Mouse (Mus musculus): ENCODE measurements at regions not wholly inside any gene's neighbourhood (a gene's known extent, or its start where the extent isn't known, plus 50 kb on each side); places are given as distances from the start of the nearest gene placed in this dataset.
"Not testable (repeated sequence)": the region's sequence is repeated elsewhere in the genome, so short reads cannot be mapped to it uniquely, and the experiment has no call there.

DNA sequence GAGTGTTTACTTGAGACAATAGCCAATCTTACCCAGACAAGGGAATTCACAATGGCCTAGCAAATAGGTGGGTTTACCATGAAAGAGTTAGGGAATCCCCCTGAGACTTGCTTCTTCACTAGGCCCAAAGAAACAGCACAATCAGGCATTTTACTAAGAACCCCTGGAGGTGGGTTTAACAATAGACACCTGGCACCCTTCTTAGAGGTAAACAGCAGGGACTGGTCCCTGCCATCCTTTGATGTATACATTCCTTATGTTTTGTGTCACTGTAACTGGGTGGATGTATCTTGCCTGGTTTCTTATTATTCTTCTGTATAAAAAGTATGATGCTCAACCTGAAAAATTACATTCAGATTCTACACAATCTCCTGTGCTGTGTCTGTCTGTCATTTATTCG is 127.7 kb upstream of the Thsd7a start:
- not testable (repeated sequence) for ATAC-seq (ENCODE audit: low FRiP score); H3K27me3 ChIP-seq (ENCODE audit: control insufficient read depth, insufficient read depth, low read length); H3K4me1 ChIP-seq (ENCODE audit: control insufficient read depth, insufficient read depth, low read length); H3K9ac ChIP-seq (ENCODE audit: low read length); H3K36me3 ChIP-seq (ENCODE audit: control insufficient read depth, insufficient read depth, low read length); H3K9me3 ChIP-seq (ENCODE audit: control insufficient read depth, low read length); H3K27ac ChIP-seq (ENCODE audit: low read depth, low read length); H3K4me3 ChIP-seq (ENCODE audit: low read depth, low read length); H3K4me2 ChIP-seq; DNase-seq (ENCODE audit: low spot score, missing footprints)
- 36% methylated on average over 1 of the region's 1 CpGs for WGBS

DNA sequence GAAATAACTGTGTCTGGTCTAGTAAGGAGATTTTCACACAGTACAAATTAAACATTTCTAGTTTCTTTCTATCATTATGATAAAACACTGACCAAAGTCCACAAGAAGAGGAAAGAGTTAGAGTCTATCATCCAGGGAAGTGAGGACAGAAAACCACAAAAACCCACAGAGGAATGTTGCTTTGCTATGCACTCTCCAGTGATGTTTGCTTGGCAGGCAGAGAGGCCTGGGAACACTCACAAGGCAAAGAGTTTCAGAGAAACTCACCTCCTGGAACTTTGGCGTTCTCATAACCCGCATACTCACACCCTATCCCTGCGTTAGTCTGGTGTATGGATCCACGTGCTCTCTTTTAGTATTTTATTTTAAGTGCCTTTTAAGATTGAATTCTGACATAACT is 127.2 kb upstream of the Thsd7a start:
- no peaks in the 10 kb centered on the region for H3K27me3 ChIP-seq (ENCODE audit: control insufficient read depth, insufficient read depth, low read length)
- no peaks in the 10 kb centered on the region for H3K36me3 ChIP-seq (ENCODE audit: control insufficient read depth, insufficient read depth, low read length)
- H3K9me3 ChIP-seq (ENCODE audit: control insufficient read depth, low read length), result no peaks in the 10 kb centered on the region
- no peak overlapping the region for H3K4me2 ChIP-seq
- DNase-seq (ENCODE audit: low spot score, missing footprints) (no peak), ATAC-seq (ENCODE audit: low FRiP score) (no peak)
- no peak overlapping the region for H3K27ac ChIP-seq (ENCODE audit: low read depth, low read length)
- H3K4me1 ChIP-seq (ENCODE audit: control insufficient read depth, insufficient read depth, low read length), result no peaks in the 10 kb centered on the region
- no peak overlapping the region for H3K9ac ChIP-seq (ENCODE audit: low read length)
- no peak overlapping the region for H3K4me3 ChIP-seq (ENCODE audit: low read depth, low read length)
- WGBS, result 24% methylated on average over 4 of the region's 4 CpGs

DNA sequence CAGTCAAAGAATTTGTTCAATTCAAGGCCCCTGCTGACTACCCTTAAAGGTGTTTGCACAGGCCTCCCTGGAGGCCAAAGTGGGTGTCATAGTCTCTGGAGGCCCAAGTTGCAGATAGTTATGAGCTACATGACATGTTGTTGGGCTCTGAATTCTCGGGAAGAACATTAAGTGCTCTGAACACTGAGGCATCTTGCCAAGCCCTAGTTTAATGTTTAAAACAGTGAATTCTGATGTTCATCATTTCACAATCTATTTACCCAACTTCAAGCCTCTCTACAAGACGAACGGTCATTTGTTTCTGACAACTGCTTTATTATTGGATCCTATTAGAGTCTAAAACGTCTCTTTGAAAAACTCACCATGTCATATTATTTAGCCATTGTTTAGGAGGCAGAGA is 119.0 kb upstream of the Thsd7a start:
- Histone ChIP-seq H3K36me3 (ENCODE audit: control insufficient read depth, insufficient read depth, low read length) (no peaks in the 10 kb centered on the region), H3K4me1 (ENCODE audit: control insufficient read depth, insufficient read depth, low read length) (no peaks in the 10 kb centered on the region), H3K9ac (ENCODE audit: low read length) (no peak overlapping the region), H3K9me3 (ENCODE audit: control insufficient read depth, low read length) (no peaks in the 10 kb centered on the region), H3K4me2 (no peak overlapping the region), H3K27ac (ENCODE audit: low read depth, low read length) (no peak overlapping the region), H3K27me3 (ENCODE audit: control insufficient read depth, insufficient read depth, low read length) (no peaks in the 10 kb centered on the region), H3K4me3 (ENCODE audit: low read depth, low read length) (no peak overlapping the region)
- no peak for DNase-seq (ENCODE audit: low spot score, missing footprints)
- ATAC-seq (ENCODE audit: low FRiP score), result no peak
- WGBS, result 84% methylated on average over 4 of the region's 4 CpGs

DNA sequence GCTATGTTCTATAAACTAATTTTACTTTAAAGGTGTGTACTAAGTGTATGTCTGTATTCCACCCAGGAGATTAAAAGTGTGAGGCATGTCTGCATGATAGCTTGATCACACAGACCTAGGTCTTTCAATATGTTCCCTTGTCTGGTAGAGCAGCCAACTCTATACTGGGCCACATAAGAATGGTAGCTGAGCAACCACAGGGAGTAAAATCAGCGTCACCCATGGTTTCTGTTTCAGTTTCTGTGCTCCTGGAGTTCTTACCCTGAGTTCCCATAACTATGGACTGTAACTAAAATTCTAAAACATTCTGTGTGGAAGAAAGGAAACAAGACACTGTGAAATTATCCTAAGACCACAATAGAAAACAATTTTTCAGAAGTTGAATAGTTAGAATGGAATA is 102.8 kb upstream of the Thsd7a start:
- 94% methylated on average over 1 of the region's 1 CpGs for WGBS
- H3K9ac ChIP-seq (ENCODE audit: low read length), result no peak overlapping the region
- H3K4me1 ChIP-seq (ENCODE audit: control insufficient read depth, insufficient read depth, low read length), result no peaks in the 10 kb centered on the region
- DNase-seq (ENCODE audit: low spot score, missing footprints), result no peak
- no peak overlapping the region for H3K27ac ChIP-seq (ENCODE audit: low read depth, low read length)
- H3K27me3 ChIP-seq (ENCODE audit: control insufficient read depth, insufficient read depth, low read length), result no peaks in the 10 kb centered on the region
- ATAC-seq (ENCODE audit: low FRiP score), result no peak
- H3K4me2 ChIP-seq, result no peak overlapping the region
- no peaks in the 10 kb centered on the region for H3K36me3 ChIP-seq (ENCODE audit: control insufficient read depth, insufficient read depth, low read length)
- H3K4me3 ChIP-seq (ENCODE audit: low read depth, low read length), result no peak overlapping the region
- H3K9me3 ChIP-seq (ENCODE audit: control insufficient read depth, low read length), result no peaks in the 10 kb centered on the region

DNA sequence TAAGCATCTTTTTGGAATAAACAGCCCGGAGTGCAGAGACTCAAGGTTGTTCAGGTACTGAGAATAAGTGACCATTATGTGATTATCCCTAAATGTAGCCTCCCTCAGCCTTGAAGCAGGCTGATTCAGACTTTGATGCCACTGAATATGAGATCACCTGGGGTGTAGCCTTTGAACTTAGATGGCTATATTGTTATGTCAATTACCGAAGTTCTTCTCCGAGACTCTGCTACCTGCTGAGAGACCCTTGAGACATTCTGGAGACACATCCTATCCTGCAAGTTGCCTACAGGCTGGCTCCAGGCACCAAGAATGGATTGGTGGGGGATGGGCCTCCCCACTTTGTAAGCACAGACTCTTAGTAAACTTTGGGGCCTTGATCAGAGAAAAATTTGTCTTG is 85.9 kb upstream of the Thsd7a start:
- H3K4me3 ChIP-seq (ENCODE audit: low read depth, low read length); H3K9me3 ChIP-seq (ENCODE audit: control insufficient read depth, low read length); ATAC-seq (ENCODE audit: low FRiP score); H3K9ac ChIP-seq (ENCODE audit: low read length); H3K4me1 ChIP-seq (ENCODE audit: control insufficient read depth, insufficient read depth, low read length); H3K36me3 ChIP-seq (ENCODE audit: control insufficient read depth, insufficient read depth, low read length); DNase-seq (ENCODE audit: low spot score, missing footprints); H3K4me2 ChIP-seq; H3K27me3 ChIP-seq (ENCODE audit: control insufficient read depth, insufficient read depth, low read length); H3K27ac ChIP-seq (ENCODE audit: low read depth, low read length): not testable (repeated sequence)
- WGBS, result 42% methylated on average over 3 of the region's 3 CpGs

DNA sequence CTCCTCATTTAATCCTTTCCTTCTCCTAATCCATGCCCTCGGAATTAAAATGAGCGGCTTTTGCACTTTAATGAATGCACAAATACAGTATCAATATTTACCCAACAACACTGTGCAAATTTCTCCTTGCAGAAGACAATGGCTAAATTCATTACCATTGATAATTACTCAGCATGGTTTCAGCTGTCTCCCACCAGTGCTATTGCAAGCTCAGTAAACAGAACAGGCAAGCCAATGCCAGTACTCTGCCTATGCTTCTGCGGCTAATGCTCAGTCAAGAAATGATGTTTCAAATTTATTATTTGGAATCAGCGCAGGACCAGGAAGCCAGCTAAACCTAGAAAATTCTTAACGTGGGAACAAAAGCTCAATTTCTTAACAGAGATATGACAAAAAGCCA is 84.1 kb upstream of the Thsd7a start:
- Histone ChIP-seq H3K9ac (ENCODE audit: low read length) (no peak overlapping the region), H3K4me2 (no peak overlapping the region), H3K4me3 (ENCODE audit: low read depth, low read length) (no peak overlapping the region), H3K9me3 (ENCODE audit: control insufficient read depth, low read length) (no peaks in the 10 kb centered on the region), H3K27ac (ENCODE audit: low read depth, low read length) (no peak overlapping the region), H3K36me3 (ENCODE audit: control insufficient read depth, insufficient read depth, low read length) (no peaks in the 10 kb centered on the region), H3K4me1 (ENCODE audit: control insufficient read depth, insufficient read depth, low read length) (no peaks in the 10 kb centered on the region; the same call in 1 of the 2 replicates), H3K27me3 (ENCODE audit: control insufficient read depth, insufficient read depth, low read length) (no peaks in the 10 kb centered on the region)
- peak; percentile 84 for ATAC-seq (ENCODE audit: low FRiP score)
- 23% methylated on average over 5 of the region's 5 CpGs for WGBS
- DNase-seq (ENCODE audit: low spot score, missing footprints), result no peak

DNA sequence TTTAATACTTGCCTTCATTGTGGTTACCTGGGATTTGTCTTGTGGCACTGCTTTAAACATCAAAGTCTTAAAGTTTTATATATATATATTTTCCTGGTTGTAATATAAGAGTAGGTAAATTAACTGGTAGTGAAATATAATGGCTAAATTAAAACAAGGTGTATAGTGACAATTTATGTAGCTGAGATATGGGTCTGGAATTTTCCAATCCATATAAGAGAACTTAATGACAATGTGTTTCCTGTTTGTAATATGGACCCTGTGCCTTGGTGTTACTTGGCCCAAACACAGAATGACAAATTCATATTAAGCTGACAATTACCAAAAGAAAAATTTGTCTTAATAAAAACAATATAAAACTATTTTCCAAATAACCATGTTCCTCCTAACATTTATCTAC is 82.7 kb upstream of the Thsd7a start:
- Histone ChIP-seq H3K27me3 (ENCODE audit: control insufficient read depth, insufficient read depth, low read length) (no peaks in the 10 kb centered on the region), H3K9me3 (ENCODE audit: control insufficient read depth, low read length) (no peaks in the 10 kb centered on the region)
- no peak for ATAC-seq (ENCODE audit: low FRiP score)

DNA sequence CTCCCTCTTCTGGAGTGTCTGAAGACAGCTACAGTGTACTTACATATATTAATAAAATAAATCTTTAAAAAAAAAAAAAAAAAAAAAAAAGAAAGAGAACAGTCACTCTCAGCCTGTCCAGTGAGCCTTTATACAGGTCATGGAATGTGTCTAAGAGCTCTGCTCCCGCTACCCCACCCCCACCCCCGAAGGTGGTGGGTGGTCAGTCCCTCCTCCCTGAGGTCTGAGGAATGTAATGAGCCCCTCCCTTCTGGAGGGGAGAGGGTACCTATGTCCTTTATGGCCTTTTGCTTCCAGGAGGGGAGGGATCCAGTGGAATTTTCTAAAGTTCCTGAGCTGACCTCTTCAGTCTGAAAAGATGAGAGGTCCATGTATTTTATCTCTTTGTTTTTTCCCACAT is 82.3 kb upstream of the Thsd7a start:
- no peak for DNase-seq (ENCODE audit: low spot score, missing footprints)
- Histone ChIP-seq H3K27ac (ENCODE audit: low read depth, low read length) (no peak overlapping the region), H3K4me2 (no peak overlapping the region), H3K4me1 (ENCODE audit: control insufficient read depth, insufficient read depth, low read length) (no peaks in the 10 kb centered on the region; the same call in 1 of the 2 replicates), H3K4me3 (ENCODE audit: low read depth, low read length) (no peak overlapping the region), H3K36me3 (ENCODE audit: control insufficient read depth, insufficient read depth, low read length) (no peaks in the 10 kb centered on the region), H3K27me3 (ENCODE audit: control insufficient read depth, insufficient read depth, low read length) (no peaks in the 10 kb centered on the region), H3K9me3 (ENCODE audit: control insufficient read depth, low read length) (no peaks in the 10 kb centered on the region), H3K9ac (ENCODE audit: low read length) (no peak overlapping the region)
- no peak for ATAC-seq (ENCODE audit: low FRiP score)
- 62% methylated on average over 2 of the region's 2 CpGs for WGBS

More for the DNA sequence above, 82.7 kb upstream of the Thsd7a start:
- Histone ChIP-seq H3K4me3 (ENCODE audit: low read depth, low read length) (no peak overlapping the region), H3K4me2 (no peak overlapping the region), H3K27ac (ENCODE audit: low read depth, low read length) (no peak overlapping the region), H3K4me1 (ENCODE audit: control insufficient read depth, insufficient read depth, low read length) (no peaks in the 10 kb centered on the region; the same call in 1 of the 2 replicates), H3K9ac (ENCODE audit: low read length) (no peak overlapping the region), H3K36me3 (ENCODE audit: control insufficient read depth, insufficient read depth, low read length) (no peaks in the 10 kb centered on the region)
- DNase-seq (ENCODE audit: low spot score, missing footprints), result no peak

DNA sequence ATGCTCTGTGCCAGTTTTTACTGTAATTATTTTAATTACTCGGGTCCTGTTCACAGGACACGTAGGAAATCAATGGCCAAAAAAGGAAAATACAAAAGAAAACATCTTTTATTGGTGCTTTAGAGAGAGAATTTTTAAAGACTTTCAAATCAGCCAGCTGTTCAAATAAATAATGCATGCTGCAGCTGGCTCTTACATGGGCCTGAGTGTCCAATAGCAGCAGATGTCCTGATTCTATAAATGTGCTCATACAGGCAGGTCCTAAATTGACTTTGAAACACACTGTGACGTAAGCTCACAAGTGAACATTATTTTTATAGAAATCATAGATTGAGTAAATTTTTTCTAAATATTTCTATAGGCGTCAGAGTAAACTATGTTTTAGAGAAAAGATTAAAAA is 78.5 kb upstream of the Thsd7a start:
- H3K4me3 ChIP-seq (ENCODE audit: low read depth, low read length), result no peak overlapping the region
- DNase-seq (ENCODE audit: low spot score, missing footprints), result no peak
- no peak overlapping the region for H3K27ac ChIP-seq (ENCODE audit: low read depth, low read length)
- peak; percentile 65; the same call in 1 of the 2 replicates for ATAC-seq (ENCODE audit: low FRiP score)
- H3K9ac ChIP-seq (ENCODE audit: low read length), result no peak overlapping the region
- no peak overlapping the region for H3K4me2 ChIP-seq
- no peaks in the 10 kb centered on the region for H3K27me3 ChIP-seq (ENCODE audit: control insufficient read depth, insufficient read depth, low read length)
- no peaks in the 10 kb centered on the region for H3K4me1 ChIP-seq (ENCODE audit: control insufficient read depth, insufficient read depth, low read length)
- WGBS, result 65% methylated on average over 4 of the region's 4 CpGs
- H3K36me3 ChIP-seq (ENCODE audit: control insufficient read depth, insufficient read depth, low read length), result no peaks in the 10 kb centered on the region
- H3K9me3 ChIP-seq (ENCODE audit: control insufficient read depth, low read length), result no peaks in the 10 kb centered on the region

All from midbrain, embryonic 11.5 days (tissue).